Mouse (Mus musculus) heart, embryonic 15.5 days (tissue): ENCODE data around the gene Larp4b. TPM values are rescaled to one million over a fixed set of nuclear protein-coding genes. Genes with fewer than 3 reads are reported as not detected.
A peak's percentile ranks its signal among the peaks of the same experiment; 100 is the strongest.
"Not testable (repeated sequence)": the region's sequence is repeated elsewhere in the genome, so short reads cannot be mapped to it uniquely, and the experiment has no call there.

ENCODE experiments used
- ATAC-seq: fragments of 200-750 bp; cut with Nextera tagmentation; replicated peaks from 2 replicates; pipeline ENCODE4 v1.8.0; 2017; ENCODE audit warnings: low read depth, moderate TSS enrichment; ENCODE audit not compliant: insufficient number of reproducible peaks, insufficient read depth, low FRiP score
- H3K27ac ChIP-seq: fragments of 300-500 bp; sonication (generic); 2 replicates; pipeline ENCODE4 v1.5.1; 2015; ENCODE audit warnings: mild to moderate bottlenecking, inconsistent platforms
- H3K27me3 ChIP-seq: fragments of 300-500 bp; sonication (generic); 2 replicates; pipeline ENCODE4 v1.6.1; 2015; ENCODE audit warnings: inconsistent platforms
- H3K36me3 ChIP-seq: fragments of 300-500 bp; sonication (generic); 2 replicates; pipeline ENCODE4 v1.6.1; 2015; ENCODE audit warnings: mild to moderate bottlenecking, inconsistent platforms
- H3K4me1 ChIP-seq: fragments of 300-500 bp; sonication (generic); replicated peaks from 2 replicates; pipeline ENCODE4 v1.6.1; 2015; ENCODE audit warnings: inconsistent platforms
- H3K4me2 ChIP-seq: fragments of 300-500 bp; sonication (generic); 2 replicates; pipeline ENCODE4 v1.6.1; 2015; ENCODE audit warnings: inconsistent platforms, mild to moderate bottlenecking, moderate library complexity
- H3K4me3 ChIP-seq: fragments of 300-500 bp; sonication (generic); 2 replicates; pipeline ENCODE4 v1.5.1; 2015; ENCODE audit warnings: mild to moderate bottlenecking, inconsistent platforms
- H3K9ac ChIP-seq: fragments of 300-500 bp; sonication (generic); 2 replicates; pipeline ENCODE4 v1.6.1; 2015; ENCODE audit warnings: mild to moderate bottlenecking, inconsistent platforms
- H3K9me3 ChIP-seq: fragments of 300-500 bp; sonication (generic); replicated peaks from 2 replicates; pipeline ENCODE4 v1.6.1; 2016; ENCODE audit warnings: inconsistent platforms
- WGBS: fragments of 180-500 bp; shearing (Covaris S2); methylation state at CpG from one replicate; pipeline ENCODE4 v1.1.7; 2015; ENCODE audit warnings: mixed read lengths; 5-methylcytosine and 5-hydroxymethylcytosine counted together
- polyA plus RNA-seq: library from polyadenylated mRNA; unstranded; fragments of >200 nt; fragmentation: Nextera tagmentation; extraction: Ambion mirVana; gene quantifications from 2 replicates; pipeline ENCODE4 v1.2.1, GENCODE M21; 2015

Larp4b gene
- 23.5 and 25.4 TPM in 2 replicates for polyA plus RNA-seq

- H3K36me3 ChIP-seq = no peaks in the 10 kb centered on the region
- peak within 1 kb of the TSS; percentile 96 for H3K9ac ChIP-seq
- ATAC-seq = peak; percentile 100
- peaks cover 20% of the 10 kb centered on the region for H3K4me1 ChIP-seq
- H3K27ac ChIP-seq = peak within 1 kb of the TSS; percentile 96
- H3K9me3 ChIP-seq = no peaks in the 10 kb centered on the region
- H3K4me2 ChIP-seq = peak within 1 kb of the TSS; percentile 78
- no peaks in the 10 kb centered on the region for H3K27me3 ChIP-seq
- peak within 1 kb of the TSS; percentile 96 for H3K4me3 ChIP-seq
- under 1% methylated on average over 88 of the region's 92 CpGs for WGBS
Measured at GRCm38 (mm10) chr13:9093316-9094155, at the start of gene Larp4b. TSS of gene Larp4b (plus strand) at chr13:9093881.

- Histone ChIP-seq H3K9ac (no peak overlapping the region), H3K4me1 (no peaks in the 10 kb centered on the region), H3K4me3 (no peak overlapping the region), H3K36me3 (no peaks in the 10 kb centered on the region), H3K27me3 (no peaks in the 10 kb centered on the region), H3K9me3 (no peaks in the 10 kb centered on the region), H3K4me2 (no peak overlapping the region), H3K27ac (no peak overlapping the region)
- WGBS = 94% methylated on average over 1 of the region's 1 CpGs
- ATAC-seq = no peak
Measured at GRCm38 (mm10) chr13:9044731-9045130, 49.0 kb upstream of the Larp4b start.

- H3K4me2 ChIP-seq, H3K4me3 ChIP-seq, H3K36me3 ChIP-seq, H3K27ac ChIP-seq, ATAC-seq, H3K9me3 ChIP-seq, H3K27me3 ChIP-seq, H3K4me1 ChIP-seq, H3K9ac ChIP-seq: not testable (repeated sequence)
- WGBS = 54% methylated on average over 10 of the region's 10 CpGs
Measured at GRCm38 (mm10) chr13:9052049-9052691, 41.5 kb upstream of the Larp4b start.

- H3K9me3 ChIP-seq = no peaks in the 10 kb centered on the region
- no peak for ATAC-seq
- WGBS = 50% methylated on average over 1 of the region's 1 CpGs
- H3K4me1 ChIP-seq = peaks cover 3% of the 10 kb centered on the region; the same call in 1 of the 2 replicates
- no peak overlapping the region for H3K4me3 ChIP-seq
- no peak overlapping the region for H3K9ac ChIP-seq
- H3K27me3 ChIP-seq = no peaks in the 10 kb centered on the region
- H3K4me2 ChIP-seq = no peak overlapping the region
- H3K36me3 ChIP-seq = no peaks in the 10 kb centered on the region
- no peak overlapping the region for H3K27ac ChIP-seq
Measured at GRCm38 (mm10) chr13:9057277-9057676, 36.4 kb upstream of the Larp4b start.

- H3K36me3 ChIP-seq = no peaks in the 10 kb centered on the region
- no peak for ATAC-seq
- H3K4me2 ChIP-seq = no peak overlapping the region
- H3K27ac ChIP-seq = no peak overlapping the region
- WGBS = 79% methylated on average over 4 of the region's 4 CpGs
- peaks cover 3% of the 10 kb centered on the region; the same call in 1 of the 2 replicates for H3K4me1 ChIP-seq
- no peaks in the 10 kb centered on the region for H3K27me3 ChIP-seq
- no peak overlapping the region for H3K4me3 ChIP-seq
- no peaks in the 10 kb centered on the region for H3K9me3 ChIP-seq
- H3K9ac ChIP-seq = no peak overlapping the region
Measured at GRCm38 (mm10) chr13:9058706-9059105, 35.0 kb upstream of the Larp4b start.

- Histone ChIP-seq H3K4me1 (peaks cover 3% of the 10 kb centered on the region; the same call in 1 of the 2 replicates), H3K36me3 (no peaks in the 10 kb centered on the region), H3K9ac (no peak overlapping the region), H3K4me3 (no peak overlapping the region), H3K27ac (no peak overlapping the region), H3K9me3 (no peaks in the 10 kb centered on the region), H3K27me3 (no peaks in the 10 kb centered on the region), H3K4me2 (peak overlapping the region; percentile 12; the same call in 1 of the 2 replicates)
- peak; percentile 50; the same call in 1 of the 2 replicates for ATAC-seq
- WGBS = 32% methylated on average over 4 of the region's 4 CpGs
Measured at GRCm38 (mm10) chr13:9061394-9061793, 32.3 kb upstream of the Larp4b start.

- ATAC-seq = no peak
- 64% methylated on average over 2 of the region's 2 CpGs for WGBS
Measured at GRCm38 (mm10) chr13:9064196-9064595, 29.5 kb upstream of the Larp4b start.

GRCm38 (mm10) chr13:9066107-9066506 lies 27.6 kb upstream of the Larp4b start:
- Histone ChIP-seq H3K9me3 (no peaks in the 10 kb centered on the region), H3K4me1 (peaks cover 3% of the 10 kb centered on the region; the same call in 1 of the 2 replicates), H3K36me3 (no peaks in the 10 kb centered on the region), H3K4me2 (no peak overlapping the region), H3K27ac (no peak overlapping the region), H3K27me3 (no peaks in the 10 kb centered on the region), H3K9ac (no peak overlapping the region), H3K4me3 (no peak overlapping the region)
- WGBS = 57% methylated on average over 5 of the region's 5 CpGs
- ATAC-seq = no peak

More at GRCm38 (mm10) chr13:9064196-9064595, 29.5 kb upstream of the Larp4b start:
- Histone ChIP-seq H3K9me3 (no peaks in the 10 kb centered on the region), H3K9ac (no peak overlapping the region), H3K4me1 (peaks cover 3% of the 10 kb centered on the region; the same call in 1 of the 2 replicates), H3K27me3 (no peaks in the 10 kb centered on the region), H3K36me3 (no peaks in the 10 kb centered on the region), H3K4me3 (no peak overlapping the region), H3K27ac (no peak overlapping the region), H3K4me2 (no peak overlapping the region)

- no peak overlapping the region for H3K4me2 ChIP-seq
- 77% methylated on average over 8 of the region's 9 CpGs for WGBS
- no peak for ATAC-seq
- no peak overlapping the region for H3K27ac ChIP-seq
- no peaks in the 10 kb centered on the region for H3K27me3 ChIP-seq
- no peak overlapping the region for H3K4me3 ChIP-seq
- H3K9ac ChIP-seq = no peak overlapping the region
- no peaks in the 10 kb centered on the region for H3K36me3 ChIP-seq
- H3K4me1 ChIP-seq = no peaks in the 10 kb centered on the region
- no peaks in the 10 kb centered on the region for H3K9me3 ChIP-seq
Measured at GRCm38 (mm10) chr13:9071008-9071407, 22.7 kb upstream of the Larp4b start.

GRCm38 (mm10) chr13:9073818-9074217 lies 19.9 kb upstream of the Larp4b start:
- WGBS = 71% methylated on average over 4 of the region's 4 CpGs
- Histone ChIP-seq H3K36me3 (no peaks in the 10 kb centered on the region), H3K4me1 (no peaks in the 10 kb centered on the region), H3K9ac (no peak overlapping the region), H3K27ac (no peak overlapping the region), H3K9me3 (no peaks in the 10 kb centered on the region), H3K4me2 (no peak overlapping the region), H3K4me3 (no peak overlapping the region), H3K27me3 (no peaks in the 10 kb centered on the region)
- no peak for ATAC-seq

GRCm38 (mm10) chr13:9075825-9076592 lies 17.7 kb upstream of the Larp4b start:
- WGBS = 74% methylated on average over 7 of the region's 7 CpGs
- no peaks in the 10 kb centered on the region for H3K36me3 ChIP-seq
- H3K4me2 ChIP-seq = no peak overlapping the region
- no peak overlapping the region for H3K27ac ChIP-seq
- no peak overlapping the region for H3K9ac ChIP-seq
- H3K4me3 ChIP-seq = no peak overlapping the region
- H3K9me3 ChIP-seq = no peaks in the 10 kb centered on the region
- no peak for ATAC-seq
- no peaks in the 10 kb centered on the region for H3K27me3 ChIP-seq
- no peaks in the 10 kb centered on the region for H3K4me1 ChIP-seq
